Mouse (Mus musculus) cerebellum, adult 2 months (tissue): ENCODE measurements around the gene Btg4.

ENCODE experiments used
- CTCF ChIP-seq: fragments of 200-500 bp; IDR thresholded peaks from 2 replicates; pipeline ENCODE4 v1.5.1; 2011; ENCODE audit warnings: low read depth, mild to moderate bottlenecking, control low read depth, low read length, moderate library complexity, borderline replicate concordance; ENCODE audit not compliant: insufficient read depth
- POLR2A ChIP-seq: fragments of 200-500 bp; IDR thresholded peaks from 2 replicates; pipeline ENCODE4 v1.6.1; 2011; ENCODE audit warnings: low read length, control low read depth, borderline replicate concordance; ENCODE audit not compliant: insufficient read depth

DNA sequence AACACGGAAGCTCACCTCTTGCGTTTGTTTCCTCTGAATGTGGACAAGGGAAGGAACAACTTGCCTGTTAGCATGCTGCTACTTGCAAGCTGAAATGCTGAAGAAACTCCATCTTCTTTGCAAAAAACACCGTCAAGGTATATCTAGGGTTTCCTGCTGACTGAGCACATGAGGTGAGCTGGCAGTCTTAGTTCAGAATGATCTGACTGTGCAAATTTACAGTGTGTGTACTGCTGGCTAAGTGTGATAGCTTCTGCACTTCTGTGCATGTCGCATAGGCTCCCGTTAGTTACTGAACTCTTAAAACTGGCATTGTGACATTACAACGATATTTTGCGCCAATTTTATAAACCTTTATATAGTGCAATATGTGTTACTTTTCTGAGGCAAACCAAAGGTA is 41.0 kb upstream of the Btg4 start:
- TF ChIP-seq CTCF (no peak), POLR2A (no peak)
